Mouse (Mus musculus) T-helper 17 cell (primary cell): ENCODE measurements around the gene Scn10a.

ENCODE experiments used
- in situ Hi-C, 2 experiments: fragments of 300-600 bp; cut with MboI, MseI; formaldehyde crosslinking; loops; 1 replicate in 1 of 2; 2 replicates in 1 of 2; pipeline ENCODE4 v1.15.1; 2025; ENCODE audit warnings: high pct_unique_total_duplicates in 2 of 2

Scn10a gene

DNA sequence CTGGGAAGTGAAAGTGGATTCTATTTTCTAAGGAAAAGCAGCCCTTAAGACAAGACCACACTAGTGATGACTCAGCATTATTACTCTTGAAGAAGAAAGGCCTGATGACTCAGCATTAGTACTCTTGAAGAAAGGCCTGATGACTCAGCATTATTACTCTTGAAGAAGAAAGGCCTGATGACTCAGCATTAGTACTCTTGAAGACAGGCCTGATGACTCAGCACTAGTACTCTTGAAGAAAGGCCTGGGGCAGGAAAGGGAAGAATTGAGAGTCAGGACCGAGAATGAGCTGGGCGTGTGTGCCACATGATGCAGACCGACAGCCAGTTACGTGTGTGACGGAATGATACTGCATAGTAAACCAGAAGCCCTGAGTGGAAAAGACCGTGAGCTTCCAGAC is 77.1 kb downstream of the Scn10a start:
- in situ Hi-C loops, result no loop called here

DNA sequence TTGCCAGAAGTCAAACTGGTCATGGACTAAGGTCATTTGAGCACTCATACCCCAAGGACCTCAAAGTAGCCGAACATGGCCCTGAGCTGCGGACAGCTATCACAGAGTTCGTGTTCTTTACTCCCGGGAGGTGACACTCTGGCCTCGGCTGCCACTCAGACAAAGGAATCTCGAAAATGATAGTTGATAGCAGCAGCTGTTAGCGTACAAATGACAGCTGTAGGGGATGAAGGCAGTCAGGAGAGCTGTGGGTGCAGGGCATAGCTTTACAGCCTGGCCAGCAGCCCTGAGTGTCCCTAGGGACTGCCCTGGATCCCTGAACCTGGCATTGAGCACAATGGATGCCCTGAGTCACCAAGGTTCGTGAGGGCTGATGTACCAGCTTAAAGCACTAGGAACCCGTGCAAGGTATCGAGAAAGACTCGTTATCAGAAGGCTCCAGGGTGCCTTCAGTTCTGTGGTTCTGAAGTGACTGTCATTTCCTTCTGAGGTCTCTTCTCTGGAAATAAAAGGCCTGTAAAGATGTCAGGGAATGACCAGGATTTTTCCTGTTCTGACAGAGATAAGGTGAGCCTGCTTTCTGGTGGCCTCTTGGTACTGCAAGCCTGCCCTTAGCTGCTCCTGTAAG is 84.8 kb downstream of the Scn10a start:
- in situ Hi-C loops, result no loop called here

DNA sequence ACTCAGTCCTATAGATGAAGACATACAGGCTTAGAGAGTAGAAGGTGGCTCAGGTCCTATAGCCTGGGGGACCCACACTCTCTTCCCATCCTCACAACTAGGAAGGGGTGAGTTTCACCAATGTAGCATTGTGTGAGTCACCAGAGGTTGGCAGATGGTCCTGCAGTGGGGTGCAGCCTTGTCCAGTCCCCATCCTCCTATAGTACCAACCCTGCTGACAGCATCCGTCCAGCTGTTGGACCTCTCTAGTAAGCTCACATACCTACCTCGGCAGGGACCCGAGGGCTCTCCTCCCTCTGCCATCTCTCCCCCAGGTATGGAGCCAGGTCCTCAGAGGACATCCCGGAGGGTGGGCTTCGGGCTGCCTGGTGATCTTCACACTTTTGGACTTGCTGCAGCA is 85.6 kb downstream of the Scn10a start:
- in situ Hi-C loops, result no loop called here

DNA sequence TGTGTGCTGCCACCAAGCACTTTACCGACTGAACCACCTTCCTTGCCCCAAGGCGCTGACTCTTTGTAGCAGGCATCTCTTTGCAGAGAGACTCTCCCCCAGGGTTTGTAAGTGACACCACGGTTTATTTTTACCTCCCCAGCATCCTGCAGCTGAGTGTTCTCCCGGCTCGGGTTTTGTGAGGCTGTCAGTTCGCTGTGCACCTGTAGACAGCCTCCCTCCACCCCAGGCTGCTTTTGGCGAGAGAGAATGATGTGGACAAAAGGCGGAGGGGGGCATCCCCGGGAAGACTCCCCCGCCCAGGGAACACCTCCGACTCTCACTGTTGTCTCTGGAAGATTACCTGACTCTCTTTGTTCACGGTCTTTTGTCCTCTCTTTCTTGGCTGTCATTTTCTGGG is 86.3 kb downstream of the Scn10a start:
- in situ Hi-C loops, result no loop called here

DNA sequence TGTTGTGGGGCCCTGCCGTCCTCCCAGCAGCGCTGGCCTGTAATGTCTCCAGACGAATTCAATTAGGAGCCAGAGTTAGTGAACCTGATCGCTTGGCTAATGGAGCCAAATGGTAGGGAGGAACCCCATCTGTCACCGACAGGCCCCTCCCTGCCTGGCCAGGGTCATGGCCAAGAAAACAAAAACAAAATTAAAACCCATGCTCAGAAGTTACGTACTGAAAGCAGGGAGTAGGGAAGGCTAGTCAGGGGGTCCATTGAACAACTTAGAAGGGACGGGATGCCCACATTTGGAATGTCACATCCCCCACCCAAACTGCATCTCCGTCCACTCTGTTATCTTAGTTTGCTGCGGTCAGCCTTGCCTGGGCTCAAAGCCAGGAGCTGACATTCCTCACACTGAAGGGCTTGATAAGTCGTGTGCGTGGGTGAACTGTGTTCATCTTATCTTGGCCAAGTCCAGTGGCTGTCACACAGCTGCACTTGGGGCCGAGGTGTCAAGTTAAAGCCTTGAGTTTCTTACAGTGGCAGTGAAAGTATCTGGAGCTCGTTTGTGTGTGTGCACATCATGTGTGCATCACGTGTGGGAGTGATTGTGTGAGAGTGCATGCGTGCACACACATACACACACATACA is 87.1 kb downstream of the Scn10a start:
- in situ Hi-C loops, result no loop called here

DNA sequence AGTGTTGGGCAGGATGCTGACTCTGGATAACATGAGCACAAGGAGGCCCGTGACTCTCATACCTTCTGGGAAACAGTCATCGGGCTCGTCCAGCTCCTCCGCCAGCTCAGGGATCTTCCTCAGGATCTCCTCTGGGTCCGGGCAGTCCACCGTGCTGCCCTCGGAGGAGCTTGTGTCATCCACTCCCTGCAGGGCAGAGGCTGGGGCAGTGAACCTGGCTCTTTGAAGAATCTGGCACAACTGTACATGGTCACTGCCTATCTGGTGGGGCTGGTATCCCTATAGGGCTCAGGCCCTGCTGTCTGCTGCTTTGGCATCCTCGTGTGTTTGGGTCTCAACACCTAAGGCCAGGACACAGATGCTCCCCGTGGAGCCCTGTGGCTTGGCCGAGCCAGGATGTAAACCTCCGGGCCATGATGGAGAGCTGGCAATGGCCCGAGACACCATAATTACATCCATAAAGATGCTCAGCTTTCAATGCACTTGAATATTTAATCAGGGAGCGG is 87.7 kb downstream of the Scn10a start:
- in situ Hi-C loops, result no loop called here

DNA sequence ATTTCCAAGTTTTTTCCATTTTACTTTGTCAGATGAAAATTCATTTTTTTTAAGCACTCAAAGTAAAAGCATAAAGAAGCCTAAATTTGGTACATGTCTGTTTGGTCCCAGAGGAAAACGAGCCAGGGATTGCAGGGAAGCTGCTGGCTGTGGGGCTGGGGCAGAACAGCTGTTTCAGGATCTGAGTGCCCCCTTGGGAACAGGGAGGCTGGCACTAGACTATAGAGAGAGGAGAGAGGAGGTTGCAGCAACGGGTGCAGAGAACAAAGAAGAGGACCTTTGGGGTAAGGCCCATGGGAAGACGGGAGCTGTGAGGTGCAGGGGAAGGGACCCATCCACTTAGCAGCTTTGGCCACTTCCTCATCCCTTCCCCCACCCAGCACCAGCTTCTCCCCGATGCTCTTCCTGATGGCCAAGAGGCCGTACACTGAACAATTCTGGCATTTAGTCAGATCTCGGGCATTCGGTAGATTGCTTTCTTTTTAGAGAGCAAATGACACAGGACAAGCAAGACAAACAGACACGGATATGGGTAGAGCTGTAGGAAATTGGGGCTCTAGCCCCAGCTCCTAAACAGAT is 90.3 kb downstream of the Scn10a start:
- in situ Hi-C loops, result loop anchor here in 1 of 2 experiments (10.0 kb wide), 1 partner anchor 794 kb away; no protein-coding TSS in a partner anchor

DNA sequence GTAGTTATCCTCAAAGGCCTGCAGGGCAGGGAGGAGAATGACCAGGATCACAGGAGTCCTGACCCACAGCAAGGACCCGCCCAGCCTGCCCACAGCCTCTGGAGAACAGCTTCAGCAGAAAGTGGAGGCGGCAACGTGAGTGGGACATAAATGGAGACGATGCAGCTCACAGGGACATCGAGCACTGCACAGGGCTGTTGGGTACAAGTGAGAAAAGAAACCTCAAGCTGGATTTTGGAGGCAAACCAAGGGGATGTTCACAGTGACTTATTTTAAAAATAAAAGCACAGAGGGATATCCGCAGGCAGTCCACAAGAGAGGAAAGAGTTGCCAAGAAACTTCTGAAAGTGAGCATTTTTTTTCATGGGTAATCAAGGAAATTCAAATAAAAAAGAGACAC is 91.9 kb downstream of the Scn10a start:
- in situ Hi-C loops, result loop anchor here in 1 of 2 experiments (10.0 kb wide), 1 partner anchor 792 kb away; no protein-coding TSS in a partner anchor

DNA sequence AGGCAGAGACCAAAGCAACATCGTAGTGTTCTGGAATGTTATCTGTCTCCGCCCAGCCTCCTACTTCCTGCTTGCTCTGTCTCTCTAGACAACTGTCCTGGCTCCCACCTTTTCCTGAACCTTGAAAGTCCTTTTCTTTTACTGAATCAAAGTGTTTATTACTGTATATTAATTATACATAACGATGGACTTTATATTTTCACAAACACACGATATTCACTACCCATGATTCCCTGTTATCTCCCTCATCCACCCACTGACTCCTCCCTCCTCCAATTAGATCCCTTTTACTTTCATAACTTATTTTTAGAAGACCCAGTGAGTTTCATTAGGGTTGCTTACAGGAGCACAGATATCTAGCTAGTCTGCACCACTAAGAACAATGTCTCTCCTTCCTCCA is 95.0 kb downstream of the Scn10a start:
- in situ Hi-C loops, result loop anchor here in 1 of 2 experiments (10.0 kb wide), 1 partner anchor 789 kb away; no protein-coding TSS in a partner anchor

DNA sequence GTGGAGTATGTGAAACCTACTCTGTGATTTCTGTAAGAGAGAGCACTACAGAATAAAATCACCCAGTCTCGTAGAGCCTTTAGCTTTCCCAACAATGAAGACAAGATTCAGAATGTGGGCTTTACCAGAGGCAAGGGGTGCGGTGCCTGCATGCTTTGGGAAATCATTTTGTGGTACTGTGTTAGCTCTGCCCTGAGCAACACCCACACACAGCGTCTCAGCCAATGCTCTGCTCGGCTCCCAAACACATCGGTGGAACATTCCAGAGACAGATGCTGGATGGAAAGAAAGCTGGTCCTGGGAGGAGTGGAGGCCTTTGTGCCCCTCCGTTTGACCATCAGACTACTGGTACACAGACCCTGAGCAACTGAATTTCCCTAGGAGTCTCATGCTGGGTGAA is 104.3 kb downstream of the Scn10a start:
- in situ Hi-C loops, result no loop called here

DNA sequence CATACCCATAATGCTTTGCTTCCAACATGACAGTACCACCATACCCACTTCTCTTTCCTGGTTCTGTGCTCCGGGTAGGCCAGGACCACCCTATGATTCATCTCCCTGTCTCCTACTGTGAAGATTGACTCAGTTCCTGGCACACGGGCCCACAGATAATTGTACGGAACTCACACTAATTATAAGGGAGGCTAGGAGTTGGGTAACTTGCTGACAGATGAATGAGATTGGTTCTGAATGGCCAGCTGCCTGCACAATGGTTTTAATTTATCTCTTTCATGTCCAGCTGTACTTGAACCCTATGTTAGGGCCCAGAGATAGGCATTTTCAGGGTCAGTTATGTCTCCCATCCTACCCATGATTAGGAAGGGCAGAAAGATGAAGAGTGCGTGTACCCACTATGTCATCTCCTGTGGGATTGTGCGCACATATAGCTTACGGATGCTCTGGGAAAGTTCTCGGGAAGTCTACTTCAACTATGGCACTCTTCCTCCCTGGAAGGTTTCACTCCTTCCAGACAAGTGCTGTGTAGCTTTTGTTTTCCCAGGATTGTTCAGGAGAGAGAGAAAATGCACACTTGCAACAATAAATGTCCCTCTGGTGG is 108.5 kb downstream of the Scn10a start:
- in situ Hi-C loops, result no loop called here

DNA sequence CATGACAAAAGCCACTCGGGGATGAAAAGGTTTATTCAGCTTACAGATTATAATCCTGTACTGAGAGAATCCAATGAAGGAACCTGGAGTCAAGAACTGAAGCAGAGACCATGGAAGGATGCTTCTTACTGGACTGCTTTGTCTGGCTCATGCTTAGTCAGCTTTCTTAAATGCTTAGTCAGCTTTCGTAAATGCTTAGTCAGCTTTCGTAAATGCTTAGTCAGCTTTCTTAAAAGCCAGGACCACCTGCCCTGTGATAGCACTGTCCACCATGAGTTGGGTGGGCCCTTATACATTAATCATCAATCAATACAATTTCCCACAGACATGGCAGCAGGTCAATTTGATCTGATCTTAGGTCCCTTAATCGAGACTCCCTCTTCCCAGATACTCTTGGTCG is 112.2 kb downstream of the Scn10a start:
- in situ Hi-C loops, result no loop called here

DNA sequence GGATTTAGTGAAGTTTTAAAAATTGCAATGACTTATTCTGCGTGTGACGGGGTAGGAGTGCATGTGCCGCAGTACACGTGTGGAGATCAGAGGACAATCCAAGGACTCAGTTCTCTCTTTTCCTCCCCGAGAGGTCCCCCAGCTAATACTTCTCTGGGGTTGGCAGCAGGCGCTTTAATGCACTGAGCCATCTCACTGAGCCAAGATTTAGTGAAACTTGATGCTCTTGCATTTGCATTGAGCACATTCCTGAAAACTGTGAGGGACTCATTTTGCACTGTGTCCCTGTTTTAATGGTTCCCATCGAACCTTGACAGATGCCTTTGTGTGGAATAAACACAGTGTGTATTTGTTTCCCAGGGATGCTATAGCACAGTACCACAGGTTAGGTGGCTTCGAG is 114.5 kb downstream of the Scn10a start:
- in situ Hi-C loops, result no loop called here

DNA sequence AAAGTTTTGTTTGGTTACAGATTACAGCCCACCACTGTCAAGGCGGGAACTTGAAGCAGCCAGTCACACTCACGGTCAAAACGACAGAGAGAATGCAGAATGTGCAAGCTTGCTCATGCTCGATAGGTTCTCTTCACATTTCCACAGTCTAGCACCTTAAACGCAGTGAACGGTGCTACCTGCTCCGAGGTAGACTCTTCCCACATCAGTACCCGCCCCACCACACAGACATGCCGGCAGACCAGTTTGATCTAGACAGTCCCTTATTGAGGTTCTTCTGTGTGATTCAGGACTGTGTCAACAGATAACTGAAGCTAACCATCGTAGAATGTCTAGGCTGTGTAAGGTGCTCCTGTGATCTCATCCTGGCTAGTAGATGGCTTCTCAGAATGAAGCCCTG is 120.6 kb downstream of the Scn10a start:
- in situ Hi-C loops, result no loop called here

DNA sequence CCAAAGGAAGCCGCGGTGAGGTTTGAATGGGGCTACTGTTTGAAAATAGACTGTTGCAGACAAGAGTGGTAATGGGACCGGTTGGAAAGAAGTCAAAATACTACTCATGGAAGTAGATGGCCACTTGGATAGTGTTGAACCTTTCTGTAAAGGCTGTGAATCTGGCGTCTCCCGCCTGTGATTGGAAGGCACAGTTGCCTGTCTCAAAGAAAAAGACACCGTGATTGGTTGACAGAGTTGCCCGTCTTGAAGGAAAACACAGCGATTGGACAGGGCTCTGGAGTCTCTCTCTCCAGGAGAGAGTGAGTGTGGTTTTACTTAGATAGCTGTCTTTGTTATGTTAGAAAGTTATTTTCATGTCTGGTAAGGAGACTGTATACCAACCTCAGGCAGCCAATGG is 121.8 kb downstream of the Scn10a start:
- in situ Hi-C loops, result no loop called here

DNA sequence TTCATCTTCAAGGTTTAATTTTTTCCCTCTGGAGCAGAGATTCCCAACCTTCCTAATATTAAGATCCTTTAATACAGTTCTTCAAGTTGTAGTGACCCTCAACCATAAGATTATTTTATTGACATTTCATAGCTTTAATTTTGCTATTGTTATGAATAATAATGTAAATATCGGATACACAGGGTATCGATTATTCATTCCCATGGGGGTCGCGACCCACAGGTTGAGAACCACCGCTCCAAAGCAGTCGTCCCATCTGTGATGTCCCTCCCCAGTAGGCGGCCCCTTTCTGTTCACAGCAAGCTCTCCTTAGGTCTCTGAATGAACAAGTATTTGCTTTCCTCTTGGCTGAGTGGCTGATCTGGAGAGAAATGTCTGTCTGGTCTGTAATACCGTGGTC is 129.5 kb downstream of the Scn10a start:
- in situ Hi-C loops, result no loop called here

DNA sequence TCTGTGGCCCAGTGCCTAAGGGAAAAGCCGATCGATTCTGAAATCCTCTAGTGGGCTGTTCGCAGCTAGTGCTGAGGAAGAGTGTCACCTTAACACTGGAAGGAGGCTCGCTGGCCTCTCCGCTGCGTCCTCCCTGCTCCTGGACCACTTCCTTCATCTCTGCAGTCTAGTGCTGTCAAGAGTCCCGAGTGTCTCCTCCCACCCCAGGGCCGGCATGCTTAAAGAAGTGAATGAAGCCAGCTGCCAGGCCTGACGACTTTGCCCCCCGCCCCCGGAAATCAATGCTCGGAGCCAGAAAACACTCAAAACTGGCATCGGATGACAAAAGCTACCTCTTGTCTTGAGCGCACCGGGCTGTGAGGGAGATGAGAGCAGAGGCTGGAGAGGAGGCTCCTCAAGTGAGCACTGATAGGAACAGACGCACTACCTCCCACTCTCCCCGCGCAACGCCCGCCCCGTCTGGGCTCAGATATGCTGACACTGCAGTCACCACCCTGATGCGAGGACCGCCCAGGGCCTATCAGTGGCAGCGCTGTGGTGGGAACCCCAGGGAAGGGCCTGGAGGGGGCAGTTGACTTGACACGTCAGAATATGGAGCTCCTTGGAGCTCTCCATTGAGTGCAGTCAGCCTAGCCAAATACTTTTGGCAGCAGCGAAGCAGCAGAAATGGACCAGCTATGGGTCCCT is 130.2 kb downstream of the Scn10a start:
- in situ Hi-C loops, result no loop called here

DNA sequence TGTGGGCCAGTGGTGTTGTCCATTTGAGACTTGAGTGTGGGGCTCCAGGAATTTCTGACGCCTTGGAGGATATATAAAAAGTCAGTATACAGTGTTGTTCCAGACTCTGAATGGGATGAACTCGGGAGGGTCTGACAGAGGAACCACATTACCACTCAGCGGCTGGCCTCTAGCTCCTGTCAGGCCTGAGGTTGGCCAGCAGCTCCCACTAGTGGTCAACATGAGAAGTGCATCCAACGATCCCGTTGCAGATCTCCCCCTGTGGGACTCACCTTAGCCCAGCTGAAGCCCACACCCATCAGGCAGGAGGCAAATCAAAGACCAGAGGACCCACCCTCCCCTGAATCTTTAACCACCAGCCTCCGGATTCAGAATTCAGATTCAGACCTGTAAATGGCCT is 138.5 kb downstream of the Scn10a start:
- in situ Hi-C loops, result no loop called here

DNA sequence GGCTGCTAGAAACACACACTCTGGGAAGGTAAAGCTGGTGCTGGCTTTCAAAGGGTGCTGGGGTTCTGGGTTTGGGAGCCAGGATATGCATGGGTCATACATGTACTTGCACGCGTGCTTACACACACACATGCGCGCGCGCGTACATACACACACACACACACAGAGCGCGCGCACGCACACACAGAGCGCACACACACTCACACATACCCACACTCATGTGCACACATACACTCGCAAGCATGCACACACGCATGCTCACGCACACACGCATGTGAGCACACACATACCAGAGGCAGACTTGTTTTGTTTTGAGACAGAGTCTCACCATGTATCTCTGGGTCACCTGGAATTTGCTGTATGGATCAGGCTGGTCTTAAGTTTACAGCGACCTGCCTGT is 138.9 kb downstream of the Scn10a start:
- in situ Hi-C loops, result no loop called here

DNA sequence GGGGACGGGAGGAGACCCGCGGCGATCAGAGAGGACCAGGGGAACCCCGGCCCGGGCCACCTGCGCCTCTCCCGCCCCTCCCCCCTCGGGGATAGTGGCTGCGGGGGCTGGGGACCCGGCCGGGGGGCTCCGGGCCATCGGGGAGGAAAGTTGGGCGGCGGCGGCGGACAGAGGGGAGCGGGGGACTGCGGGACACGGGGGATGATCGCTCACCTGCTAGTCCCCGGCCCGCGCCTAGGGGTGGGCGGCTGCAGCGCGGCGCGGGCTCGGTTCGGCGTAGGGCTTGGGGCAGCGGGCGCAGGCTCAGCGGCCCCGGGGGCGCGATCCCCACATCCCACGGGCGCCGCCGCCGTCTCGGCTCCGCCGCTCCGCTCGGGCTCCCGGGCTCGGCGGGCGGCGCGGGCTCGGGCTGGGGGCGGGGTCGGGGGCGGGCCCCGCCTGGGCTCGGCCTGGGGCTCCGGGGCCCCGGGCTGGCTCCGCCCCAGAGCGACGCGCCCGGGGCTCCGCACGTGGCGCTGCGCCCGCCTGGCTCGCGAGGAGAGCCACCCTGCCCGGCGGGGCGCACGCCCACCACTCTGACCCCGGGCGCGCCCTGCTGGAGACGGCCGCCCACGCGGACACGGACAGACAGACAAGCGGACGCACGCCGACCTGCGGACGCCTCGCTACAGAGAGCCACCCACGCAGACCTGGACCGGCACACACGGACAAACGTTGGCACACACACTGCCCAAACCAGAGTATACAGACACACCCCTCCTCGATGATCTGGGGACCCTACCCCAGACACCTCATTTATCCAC is 140.3 kb downstream of the Scn10a start, which contains the start of gene Scn5a:
Gene Scn5a (minus strand): TSS at position 381 of the 803 bp plus-strand sequence.
- in situ Hi-C loops, result no loop called here

DNA sequence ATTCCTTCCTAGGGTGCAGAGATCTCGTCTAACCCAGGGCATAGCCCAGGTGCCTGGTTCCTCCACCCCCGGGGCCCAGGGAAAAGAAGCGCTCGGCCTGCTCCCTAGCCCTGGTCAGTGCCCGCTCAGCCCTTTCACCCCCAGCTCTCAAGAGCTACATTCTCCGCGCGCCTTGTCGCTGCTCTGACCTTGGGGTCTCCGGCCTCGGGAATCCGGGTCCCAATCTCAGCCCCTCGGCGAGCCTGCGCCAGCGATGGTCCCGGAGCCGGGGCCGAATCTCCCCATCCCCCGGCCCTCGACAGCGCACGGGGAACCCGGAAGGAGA is 140.8 kb downstream of the Scn10a start:
- in situ Hi-C loops, result no loop called here
